Mouse (Mus musculus): Measurements from ENCODE around the gene Ubr4. TPM values are rescaled to one million over a fixed set of nuclear protein-coding genes. Genes with fewer than 3 reads are reported as not detected.

The Ubr4 gene
- total RNA-seq (2023), result 100 to 1,000 TPM; 181 to 189 TPM

GRCm38 (mm10) chr4:139351931-139352711 is at the start of gene Ubr4, which contains the start of the genes Mrto4 and Emc1:
Ubr4 (plus strand) TSS chr4:139352609.
Mrto4 (minus strand) TSS chr4:139352576.
Emc1 (plus strand) TSS chr4:139352587.

GRCm38 (mm10) chr4:139310171-139310898 is 42.1 kb upstream of the Ubr4 start, which contains the start of the genes Pqlc2 and Akr7a5:
Pqlc2 (minus strand) TSS chr4:139310708.
Akr7a5 (plus strand) TSS chr4:139310744.

GRCm38 (mm10) chr4:139530248-139530647 is 177.8 kb downstream of the Ubr4 start, which contains the start of gene Iffo2:
Iffo2 (plus strand) TSS chr4:139530548.

Other genes starting within 250 kb of the Ubr4 start
- 100 to 1,000 TPM in 1 of 2 experiments, 10 to 100 TPM in 1; 89.6 to 105 TPM for gene Minos1, start 221.5 kb upstream of the Ubr4 start, total RNA-seq (2023)
- 100 to 1,000 TPM; 716 to 792 TPM for gene Capzb, start 159.7 kb upstream of the Ubr4 start, total RNA-seq (2023)
- gene Pqlc2, start 41.9 kb upstream of the Ubr4 start, total RNA-seq (2023), result 10 to 100 TPM; 17.9 to 18.8 TPM
- gene Akr7a5, start 41.9 kb upstream of the Ubr4 start, total RNA-seq (2023), result 10 to 100 TPM; 15.3 to 16.8 TPM
- gene Mrto4, start within 50 bp of the Ubr4 start, total RNA-seq (2023), result 10 to 100 TPM; 57.5 to 59.2 TPM
- 10 to 100 TPM; 31.8 to 32.6 TPM for gene Emc1, start within 50 bp of the Ubr4 start, total RNA-seq (2023)
- gene Iffo2, start 177.9 kb downstream of the Ubr4 start, total RNA-seq (2023), result 10 to 100 TPM; 13.4 to 17.2 TPM

All from monocyte, adult 59 days (primary cell).